Mouse (Mus musculus): ENCODE results near the gene Elovl6.

- TF ChIP-seq POLR2A (IDR thresholded peaks at IDR 0.05; ENCODE audit: borderline replicate concordance, control insufficient read depth, low read depth, low read length) (no peak), CTCF (IDR thresholded peaks at IDR 0.05; ENCODE audit: control insufficient read depth, insufficient read depth, low read length) (no peak)
Observed at GRCm38 (mm10) chr3:129631857-129632256, 99.7 kb downstream of the Elovl6 start.
